ENCODE assay signal across 7 mouse cellular contexts in genomic region chr17:17625887-17626679, GRCm38 (mm10). TPM values are rescaled to one million over a fixed set of nuclear protein-coding genes. Genes with fewer than 3 reads are reported as not detected.
DNase-seq lines count a peak whose midpoint lies in the region; ATAC-seq and TF ChIP-seq lines count a peak whose summit lies in the region.

No protein-coding gene starts in this region.

- H3K9me3 ChIP-seq in lung, embryonic 14.5 days (ENCODE audit: low read depth, low read length), result no peaks in the 10 kb centered on the region
- H3K9me3 ChIP-seq in intestine, postnatal 0 days (ENCODE audit: control insufficient read depth), result no peaks in the 10 kb centered on the region

- H3K9ac ChIP-seq in lung, embryonic 14.5 days, result peak overlapping the region; percentile 92
- peak overlapping the region; percentile 95; the same call in 1 of the 2 replicates for H3K9ac ChIP-seq in intestine, postnatal 0 days (ENCODE audit: low read depth, low read length)

- no peaks in the 10 kb centered on the region for H3K4me1 ChIP-seq in lung, embryonic 14.5 days (ENCODE audit: insufficient read depth)
- 0 out of 2 replicates have a peak, but pooled peaks cover 6% of the 10 kb centered on the region for H3K4me1 ChIP-seq in intestine, postnatal 0 days (replicated peaks; ENCODE audit: control insufficient read depth, insufficient read depth, low read length)

- peak overlapping the region; percentile 72 for H3K4me2 ChIP-seq in lung, embryonic 14.5 days
- peak overlapping the region; percentile 90 for H3K4me2 ChIP-seq in intestine, postnatal 0 days (replicated peaks; ENCODE audit: low read depth)

- no peaks in the 10 kb centered on the region for H3K36me3 ChIP-seq in lung, embryonic 14.5 days (ENCODE audit: insufficient read depth)
- H3K36me3 ChIP-seq in intestine, postnatal 0 days (ENCODE audit: control insufficient read depth, insufficient read depth), result no peaks in the 10 kb centered on the region

- no peaks in the 10 kb centered on the region for H3K27me3 ChIP-seq in lung, embryonic 14.5 days (ENCODE audit: insufficient read depth, low read length)
- H3K27me3 ChIP-seq in intestine, postnatal 0 days (replicated peaks; ENCODE audit: control insufficient read depth, insufficient read depth, low read length), result no peaks in the 10 kb centered on the region

- peak; percentile 18 for DNase-seq in lung, embryonic 14.5 days
- DNase-seq in lung, adult 18-20 months, result no peak
- DNase-seq in c-Kit-positive CD71-positive TER-119-positive erythroid progenitor cells, embryonic 14.5 days (ENCODE audit: low spot score), result peak; percentile 57
- peak; percentile 17 for DNase-seq in retina, postnatal 1 day
- no peak for DNase-seq in ovary, postnatal 14 days (ENCODE audit: low spot score)
- no peak for DNase-seq in spleen, postnatal 14 days (ENCODE audit: low spot score in 2 of 2)

- no peak for ATAC-seq in lung, embryonic 14.5 days (ENCODE audit: insufficient read depth)
- no peak for ATAC-seq in intestine, postnatal 0 days

- H3K27ac ChIP-seq in lung, embryonic 14.5 days (ENCODE audit: low read depth), result peak overlapping the region; percentile 100
- H3K27ac ChIP-seq in intestine, postnatal 0 days (ENCODE audit: low read depth, low read length), result peak overlapping the region; percentile 100

- 43% methylated on average over 7 of the region's 7 CpGs for WGBS in lung, embryonic 14.5 days
- 48% methylated on average over 7 of the region's 7 CpGs for WGBS in intestine, postnatal 0 days

- TF ChIP-seq CTCF in lung, embryonic 14.5 days (IDR thresholded peaks at IDR 0.05; ENCODE audit: low read depth), result no peak
- TF ChIP-seq CTCF in intestine, postnatal 0 days (IDR thresholded peaks at IDR 0.05; ENCODE audit: low read depth), result no peak

- peak overlapping the region; percentile 71 for H3K4me3 ChIP-seq in lung, embryonic 14.5 days (ENCODE audit: low read depth, low read length)
- peak overlapping the region; percentile 99 for H3K4me3 ChIP-seq in intestine, postnatal 0 days (ENCODE audit: low read depth, low read length)

RNA-seq across cellular contexts. Expression of gene Lnpep, which starts 1.2 kb away (rescaled TPM):
- 6.7 and 8.4 TPM in 2 replicates for polyA plus RNA-seq in lung, embryonic 14.5 days (2014; fragmentation: Nextera tagmentation; extraction: Ambion mirVana)
- polyA plus RNA-seq in intestine, postnatal 0 days (2015; fragmentation: Nextera tagmentation; extraction: Ambion mirVana), result 4.0 and 5.8 TPM in 2 replicates

Comparison
In these comparisons a context has a peak if more than half of its experiments do, and no peak if none do; other contexts are left out.
1. DNase-seq: peak in lung, embryonic 14.5 days (single experiment), c-Kit-positive CD71-positive TER-119-positive erythroid progenitor cells, embryonic 14.5 days (single experiment) and retina, postnatal 1 day (single experiment); none in lung, adult 18-20 months (0 of 2), ovary, postnatal 14 days (single experiment) and spleen, postnatal 14 days (0 of 2).